Mouse (Mus musculus) ES-E14 (cell line): ENCODE results near the gene Vinac1.

Source experiments
- CHD2 ChIP-seq: IDR thresholded peaks from 2 replicates; pipeline ENCODE4 v1.6.1; 2014; ENCODE audit warnings: mild to moderate bottlenecking, low read depth, low read length, inconsistent platforms
- HCFC1 ChIP-seq: IDR thresholded peaks from 2 replicates; pipeline ENCODE4 v1.6.1; 2012; ENCODE audit warnings: low read length, inconsistent platforms, borderline replicate concordance; ENCODE audit not compliant: insufficient read depth
- MAFK ChIP-seq: IDR thresholded peaks from 2 replicates; pipeline ENCODE4 v1.6.1; 2014; ENCODE audit warnings: mild to moderate bottlenecking, low read depth, low read length, inconsistent platforms; ENCODE audit not compliant: insufficient read depth
- ZNF384 ChIP-seq: IDR thresholded peaks from 2 replicates; pipeline ENCODE4 v1.6.1; 2012; ENCODE audit warnings: low read depth, low read length, inconsistent platforms

DNA sequence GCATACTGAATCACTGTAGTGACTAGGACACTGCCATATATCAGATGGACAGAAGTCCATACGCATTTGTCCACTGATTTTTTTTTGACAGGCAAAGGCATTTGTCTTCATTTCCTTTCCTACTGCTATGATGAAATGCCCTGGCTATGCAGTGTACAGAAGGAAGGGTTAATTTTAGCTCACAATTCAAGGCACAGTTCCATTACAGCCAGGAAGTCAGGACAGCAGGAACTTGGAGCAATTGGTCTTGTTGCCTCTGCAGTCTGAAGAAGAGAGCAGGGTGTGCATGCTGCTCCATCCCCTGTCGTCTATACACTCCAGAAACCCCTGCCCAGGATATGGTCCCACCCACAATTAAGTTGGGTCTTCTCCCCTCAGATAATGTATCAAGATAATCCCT lies 31.2 kb upstream of the Vinac1 start:
- no peak for TF ChIP-seq ZNF384
- no peak for TF ChIP-seq CHD2
- no peak for TF ChIP-seq HCFC1
- TF ChIP-seq MAFK = no peak
